Mouse (Mus musculus) heart, embryonic 16.5 days (tissue): ENCODE results near the gene Thnsl2. TPM values are rescaled to one million over a fixed set of nuclear protein-coding genes. Genes with fewer than 3 reads are reported as not detected.

Experiments
- ATAC-seq: fragments of 200-750 bp; cut with Nextera tagmentation; replicated peaks from 2 replicates; pipeline ENCODE4 v1.8.0; 2017; ENCODE audit warnings: moderate number of reproducible peaks; ENCODE audit not compliant: insufficient read depth, low FRiP score; ENCODE audit errors: extremely low read depth
- H3K27ac ChIP-seq: fragments of 300-500 bp; sonication (generic); 2 replicates; pipeline ENCODE4 v1.5.1; 2014; ENCODE audit warnings: mild to moderate bottlenecking, low read length, control low read depth, moderate library complexity
- H3K27me3 ChIP-seq: fragments of 300-500 bp; sonication (generic); 2 replicates; pipeline ENCODE4 v1.6.1; 2014; ENCODE audit warnings: low read length, mixed read lengths; ENCODE audit not compliant: control insufficient read depth, insufficient read depth
- H3K36me3 ChIP-seq: fragments of 300-500 bp; sonication (generic); 2 replicates; pipeline ENCODE4 v1.6.1; 2014; ENCODE audit not compliant: control insufficient read depth, insufficient read depth
- H3K4me1 ChIP-seq: fragments of 300-500 bp; sonication (generic); 2 replicates; pipeline ENCODE4 v1.6.1; 2014; ENCODE audit warnings: low read length, mixed read lengths; ENCODE audit not compliant: control insufficient read depth, insufficient read depth
- H3K4me2 ChIP-seq: fragments of 300-500 bp; sonication (generic); 2 replicates; pipeline ENCODE4 v1.6.1; 2014; ENCODE audit warnings: low read depth, mild to moderate bottlenecking, control low read depth, low read length
- H3K4me3 ChIP-seq: fragments of 300-500 bp; sonication (generic); 2 replicates; pipeline ENCODE4 v1.5.1; 2014; ENCODE audit warnings: mild to moderate bottlenecking, control low read depth, low read length
- H3K9ac ChIP-seq: fragments of 300-500 bp; sonication (generic); 2 replicates; pipeline ENCODE4 v1.6.1; 2014; ENCODE audit warnings: low read length, control low read depth
- H3K9me3 ChIP-seq: fragments of 300-500 bp; sonication (generic); replicated peaks from 2 replicates; pipeline ENCODE4 v1.6.1; 2016; ENCODE audit warnings: low read length; ENCODE audit not compliant: control insufficient read depth
- WGBS: fragments of 180-500 bp; shearing (Covaris S2); extraction: QIAGEN DNeasy Blood & Tissue Kit; methylation state at CpG from one replicate; pipeline ENCODE4 v1.1.7; 2014; 5-methylcytosine and 5-hydroxymethylcytosine counted together
- polyA plus RNA-seq: library from polyadenylated mRNA; unstranded; fragments of >200 nt; fragmentation: Nextera tagmentation; extraction: Ambion mirVana; gene quantifications from 2 replicates; pipeline ENCODE4 v1.2.1, GENCODE M21; 2015

Gene Thnsl2
- polyA plus RNA-seq, 1 experiment from 2014 or later, result 5.9 TPM

DNA sequence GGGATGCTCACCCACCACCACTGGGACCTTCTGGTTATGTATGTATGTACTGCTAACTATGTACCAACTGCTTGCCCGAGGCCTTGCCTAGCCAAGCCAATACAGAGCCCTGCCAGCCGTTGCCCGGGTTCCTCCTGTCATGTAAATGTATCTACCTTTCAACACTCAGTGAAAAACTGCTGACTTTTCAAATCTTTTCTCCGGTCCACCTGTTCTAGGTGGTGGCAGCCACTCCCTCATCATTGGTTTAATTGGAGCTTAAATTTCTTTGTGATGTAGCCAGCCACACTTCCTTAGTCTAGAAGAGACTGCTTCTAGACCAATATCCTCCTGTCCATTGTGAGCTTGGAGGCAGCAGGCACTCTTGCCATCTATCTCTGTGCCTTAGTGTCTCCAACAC, 54.5 kb downstream of the Thnsl2 start:
- ATAC-seq, result no peak
- H3K27ac ChIP-seq, result no peak overlapping the region
- H3K36me3 ChIP-seq, result no peaks in the 10 kb centered on the region
- WGBS, result 78% methylated on average over 4 of the region's 4 CpGs
- no peak overlapping the region for H3K9ac ChIP-seq
- H3K27me3 ChIP-seq, result no peaks in the 10 kb centered on the region
- H3K4me3 ChIP-seq, result no peak overlapping the region
- 0 out of 2 replicates have a peak, but pooled peaks cover 5% of the 10 kb centered on the region for H3K9me3 ChIP-seq
- H3K4me1 ChIP-seq, result no peaks in the 10 kb centered on the region
- H3K4me2 ChIP-seq, result no peak overlapping the region

DNA sequence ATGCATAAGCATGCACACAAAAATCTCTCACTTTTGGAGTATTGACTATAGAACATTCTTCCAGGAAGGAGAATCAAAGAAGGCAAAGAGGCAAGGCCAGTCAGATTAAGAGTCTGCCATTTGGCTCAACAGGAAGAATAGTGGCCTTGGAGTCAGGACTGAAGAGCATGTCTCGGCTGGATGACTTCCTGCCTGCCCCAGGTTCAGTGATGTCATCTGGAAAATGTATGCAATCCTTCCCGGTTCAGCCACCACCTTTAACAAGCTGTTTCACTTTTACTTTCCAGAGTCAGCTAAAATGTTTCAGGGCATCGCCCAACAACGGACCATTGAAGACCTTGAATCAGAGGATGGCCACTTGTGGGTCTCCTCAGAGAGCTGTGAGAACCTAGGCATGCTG, 55.2 kb downstream of the Thnsl2 start:
- Histone ChIP-seq H3K36me3 (no peaks in the 10 kb centered on the region), H3K4me3 (no peak overlapping the region), H3K4me2 (no peak overlapping the region), H3K4me1 (no peaks in the 10 kb centered on the region), H3K27ac (no peak overlapping the region), H3K9me3 (0 out of 2 replicates have a peak, but pooled peaks cover 5% of the 10 kb centered on the region), H3K9ac (no peak overlapping the region), H3K27me3 (no peaks in the 10 kb centered on the region)
- ATAC-seq, result no peak
- 54% methylated on average over 4 of the region's 4 CpGs for WGBS

DNA sequence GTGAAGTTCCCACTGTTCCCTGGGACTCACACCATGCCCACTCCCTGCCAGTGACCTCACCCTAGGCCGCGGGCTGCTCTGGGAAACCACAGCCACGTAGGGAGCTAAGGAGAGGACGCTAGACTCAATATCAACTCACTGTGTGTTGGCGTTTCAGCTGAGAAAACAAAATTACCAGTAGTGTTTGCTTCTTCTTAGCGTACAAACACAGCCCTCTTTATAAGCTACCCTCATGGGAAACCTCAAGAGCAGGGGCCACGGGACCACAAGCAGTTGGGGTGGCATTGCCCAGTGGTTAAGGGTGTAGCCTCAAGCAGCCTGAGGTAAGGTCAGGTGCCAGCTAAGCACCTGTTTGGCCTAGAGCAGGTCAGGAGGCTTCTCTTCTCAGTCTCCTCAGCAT, 60.8 kb downstream of the Thnsl2 start:
- H3K4me1 ChIP-seq, result no peaks in the 10 kb centered on the region
- H3K27me3 ChIP-seq, result no peaks in the 10 kb centered on the region
- 74% methylated on average over 7 of the region's 7 CpGs for WGBS
- H3K27ac ChIP-seq, result no peak overlapping the region
- H3K9me3 ChIP-seq, result 0 out of 2 replicates have a peak, but pooled peaks cover 5% of the 10 kb centered on the region
- ATAC-seq, result no peak
- H3K9ac ChIP-seq, result no peak overlapping the region
- no peak overlapping the region for H3K4me2 ChIP-seq
- H3K36me3 ChIP-seq, result no peaks in the 10 kb centered on the region
- no peak overlapping the region for H3K4me3 ChIP-seq

DNA sequence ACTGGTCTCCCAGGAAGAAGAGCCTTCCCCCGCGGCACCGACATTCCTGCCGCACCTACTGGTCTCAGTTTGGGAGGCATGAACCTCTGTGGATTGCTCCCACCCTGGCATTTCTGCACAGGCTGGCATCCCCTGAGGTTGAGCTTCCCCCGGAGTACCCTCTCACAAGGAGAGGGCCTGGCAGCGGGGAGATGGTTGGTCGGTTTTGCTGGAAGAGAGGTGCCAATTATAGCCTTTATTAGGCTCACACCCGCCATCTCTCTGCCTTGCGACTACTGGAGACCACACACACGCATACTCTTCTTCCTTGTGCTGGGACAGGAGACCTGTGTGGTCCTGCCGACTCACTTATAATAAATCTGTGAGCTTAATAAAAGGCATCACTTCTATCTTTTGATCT, 62.2 kb downstream of the Thnsl2 start:
- no peak overlapping the region for H3K4me2 ChIP-seq
- H3K27me3 ChIP-seq, result no peaks in the 10 kb centered on the region
- ATAC-seq, result no peak
- H3K9me3 ChIP-seq, result 0 out of 2 replicates have a peak, but pooled peaks cover 3% of the 10 kb centered on the region
- H3K4me1 ChIP-seq, result no peaks in the 10 kb centered on the region
- no peak overlapping the region for H3K9ac ChIP-seq
- no peak overlapping the region for H3K27ac ChIP-seq
- 78% methylated on average over 11 of the region's 11 CpGs for WGBS
- no peak overlapping the region for H3K4me3 ChIP-seq
- no peaks in the 10 kb centered on the region for H3K36me3 ChIP-seq

DNA sequence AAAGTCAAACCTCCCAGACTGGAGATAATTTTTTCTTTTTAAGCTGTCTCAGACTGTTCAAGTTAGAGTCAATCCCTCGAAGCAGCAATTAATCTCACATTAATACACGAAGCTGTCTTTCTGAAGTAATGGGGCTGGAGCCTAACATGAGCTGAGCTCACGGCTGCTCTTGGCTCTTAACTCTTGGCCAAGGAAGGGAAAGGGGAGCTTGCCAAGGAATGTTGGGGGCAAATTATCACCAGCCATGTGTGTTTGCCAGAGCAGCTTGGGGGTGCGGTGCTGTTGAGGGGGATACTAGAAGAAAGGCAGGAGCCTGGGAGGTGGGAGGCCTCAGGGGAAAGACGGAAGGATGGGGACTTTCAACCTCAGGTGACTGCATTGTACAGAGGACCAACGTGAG, 63.0 kb downstream of the Thnsl2 start:
- Histone ChIP-seq H3K4me1 (no peaks in the 10 kb centered on the region), H3K27ac (no peak overlapping the region), H3K36me3 (no peaks in the 10 kb centered on the region), H3K27me3 (no peaks in the 10 kb centered on the region), H3K9me3 (no peaks in the 10 kb centered on the region), H3K9ac (no peak overlapping the region), H3K4me2 (no peak overlapping the region), H3K4me3 (no peak overlapping the region)
- WGBS, result 64% methylated on average over 6 of the region's 6 CpGs
- no peak for ATAC-seq

Other genes starting within 250 kb of the Thnsl2 start
- not detected in 2 replicates for gene Tex37, start 225.5 kb downstream of the Thnsl2 start, polyA plus RNA-seq
- not detected in 2 replicates for gene Foxi3, start 187.9 kb downstream of the Thnsl2 start, polyA plus RNA-seq
- 0.49 and 1.8 TPM in 2 replicates for gene Fabp1, start 55.4 kb upstream of the Thnsl2 start, polyA plus RNA-seq
- gene Krcc1, start 127.2 kb upstream of the Thnsl2 start, polyA plus RNA-seq, result 61.5 and 69.2 TPM in 2 replicates
- gene Smyd1, start 177.8 kb upstream of the Thnsl2 start, polyA plus RNA-seq, result 118 and 136 TPM in 2 replicates
- 3.0 and 17.6 TPM in 2 replicates for gene Cd8b1, start 178.3 kb upstream of the Thnsl2 start, polyA plus RNA-seq
- gene Cd8a, start 229.0 kb upstream of the Thnsl2 start, polyA plus RNA-seq, result 1.5 and 12.2 TPM in 2 replicates